Mouse (Mus musculus) small intestine, adult 2 months (tissue): ENCODE data around the gene Hecw2.

Experiments
- CTCF ChIP-seq: fragments of 200-500 bp; IDR thresholded peaks from 2 replicates; pipeline ENCODE4 v1.5.1; 2012; ENCODE audit warnings: low read depth, mild to moderate bottlenecking, control low read depth, inconsistent platforms, low read length, moderate library complexity, mixed read lengths; ENCODE audit not compliant: insufficient replicate concordance, insufficient read length; ENCODE audit errors: extremely low read depth
- POLR2A ChIP-seq: fragments of 200-500 bp; IDR thresholded peaks from 2 replicates; pipeline ENCODE4 v1.6.1; 2012; ENCODE audit warnings: low read depth, mild to moderate bottlenecking, control low read depth, inconsistent platforms, low read length, moderate library complexity

GRCm38 (mm10) chr1:53820041-53820632 lies 374.8 kb downstream of the Hecw2 start:
- no peak for TF ChIP-seq POLR2A
- no peak for TF ChIP-seq CTCF
